8 mouse cellular contexts compared by ENCODE assay signal in genomic region chr13:51418942-51419451, GRCm38 (mm10). TPM values are rescaled to one million over a fixed set of nuclear protein-coding genes. Genes with fewer than 3 reads are reported as not detected.
DNase-seq lines count a peak whose midpoint lies in the region; ATAC-seq and TF ChIP-seq lines count a peak whose summit lies in the region.

No protein-coding gene starts in this region.

- H3K9me3 ChIP-seq in hindbrain, embryonic 14.5 days (ENCODE audit: control insufficient read depth, low read length) = no peaks in the 10 kb centered on the region
- no peaks in the 10 kb centered on the region for H3K9me3 ChIP-seq in neural tube, embryonic 12.5 days

- no peaks in the 10 kb centered on the region for H3K36me3 ChIP-seq in liver, adult 2 months (ENCODE audit: control insufficient read depth, insufficient read depth, low read length)
- no peaks in the 10 kb centered on the region for H3K36me3 ChIP-seq in hindbrain, embryonic 14.5 days (replicated peaks; ENCODE audit: control insufficient read depth, insufficient read depth)
- H3K36me3 ChIP-seq in neural tube, embryonic 12.5 days = 0 out of 2 replicates have a peak, but pooled peaks cover 5% of the 10 kb centered on the region
- no peaks in the 10 kb centered on the region for H3K36me3 ChIP-seq in thymus, adult 2 months (ENCODE audit: control insufficient read depth, insufficient read depth, low read length)

- TF ChIP-seq POLR2A in cerebellum, adult 2 months (IDR thresholded peaks at IDR 0.05; ENCODE audit: borderline replicate concordance, insufficient read depth, low read length) = no peak
- no peak for TF ChIP-seq POLR2A in liver, adult 2 months (IDR thresholded peaks at IDR 0.05; ENCODE audit: extremely low read depth, insufficient read depth, low read length)
- no peak for TF ChIP-seq POLR2A in thymus, adult 2 months (IDR thresholded peaks at IDR 0.05; ENCODE audit: control insufficient read depth, extremely low read depth, insufficient read depth, low read length, poor library complexity)

- no peaks in the 10 kb centered on the region for H3K4me1 ChIP-seq in cerebellum, adult 2 months (ENCODE audit: control insufficient read depth, insufficient read depth, low read length)
- H3K4me1 ChIP-seq in liver, adult 2 months (ENCODE audit: control insufficient read depth, insufficient read depth, low read length) = peaks cover 5% of the 10 kb centered on the region; the same call in 1 of the 2 replicates
- peaks cover 16% of the 10 kb centered on the region for H3K4me1 ChIP-seq in hindbrain, embryonic 14.5 days (replicated peaks; ENCODE audit: control insufficient read depth, insufficient read depth, low read length)
- peaks cover 19% of the 10 kb centered on the region for H3K4me1 ChIP-seq in neural tube, embryonic 12.5 days
- H3K4me1 ChIP-seq in thymus, adult 2 months (replicated peaks; ENCODE audit: control insufficient read depth, insufficient read depth, low read length) = no peaks in the 10 kb centered on the region

- ATAC-seq in hindbrain, embryonic 14.5 days (ENCODE audit: low FRiP score) = peak; percentile 47
- peak; percentile 28 for ATAC-seq in neural tube, embryonic 12.5 days (ENCODE audit: low FRiP score, low read depth)

- no peak overlapping the region for H3K9ac ChIP-seq in liver, adult 2 months (ENCODE audit: low read depth, low read length)
- H3K9ac ChIP-seq in hindbrain, embryonic 14.5 days = peak overlapping the region; percentile 40; the same call in 1 of the 2 replicates
- no peak overlapping the region for H3K9ac ChIP-seq in neural tube, embryonic 12.5 days

- peak overlapping the region; percentile 45 for H3K4me2 ChIP-seq in hindbrain, embryonic 14.5 days (replicated peaks)
- peak overlapping the region; percentile 53 for H3K4me2 ChIP-seq in neural tube, embryonic 12.5 days (replicated peaks)

- DNase-seq in cerebellum, adult 2 months = no peak
- no peak for DNase-seq in cerebellum, postnatal 4 days (ENCODE audit: low spot score in 2 of 2)
- no peak for DNase-seq in liver, adult 2 months (ENCODE audit: extremely low read depth, low read depth, low spot score)
- DNase-seq in liver = no peak
- no peak for DNase-seq in hindbrain, embryonic 14.5 days (ENCODE audit: low spot score)
- no peak for DNase-seq in adrenal gland, adult (ENCODE audit: inconsistent age in 2 of 2, low spot score in 1 of 2)
- DNase-seq in thymus, adult 2 months = no peak

- H3K27ac ChIP-seq in cerebellum, adult 2 months (ENCODE audit: insufficient read depth, low read length) = no peak overlapping the region
- H3K27ac ChIP-seq in liver, adult 2 months (replicated peaks; ENCODE audit: insufficient read depth, low read depth, low read length) = no peak overlapping the region
- H3K27ac ChIP-seq in hindbrain, embryonic 14.5 days = no peak overlapping the region
- no peak overlapping the region for H3K27ac ChIP-seq in neural tube, embryonic 12.5 days
- no peak overlapping the region for H3K27ac ChIP-seq in thymus, adult 2 months (ENCODE audit: control insufficient read depth, insufficient read depth, low read length)

- H3K79me2 ChIP-seq in liver, adult 2 months (ENCODE audit: control insufficient read depth, insufficient read depth, low read length) = no peaks in the 10 kb centered on the region

- 51% methylated on average over 19 of the region's 19 CpGs for WGBS in cerebellum, adult 2 months
- WGBS in liver, adult 2 months = 56% methylated on average over 19 of the region's 19 CpGs
- WGBS in hindbrain, embryonic 14.5 days = 75% methylated on average over 19 of the region's 19 CpGs
- 78% methylated on average over 19 of the region's 19 CpGs for WGBS in neural tube, embryonic 12.5 days
- 89% methylated on average over 19 of the region's 19 CpGs for WGBS in thymus, adult 2 months

- no peak for TF ChIP-seq CTCF in cerebellum, adult 2 months (IDR thresholded peaks at IDR 0.05; ENCODE audit: borderline replicate concordance, insufficient read depth, low read depth, low read length)
- no peak for TF ChIP-seq CTCF in liver, adult 2 months (IDR thresholded peaks at IDR 0.05; ENCODE audit: low read depth, low read length)
- no peak for TF ChIP-seq CTCF in thymus, adult 2 months (IDR thresholded peaks at IDR 0.05; ENCODE audit: borderline replicate concordance, control insufficient read depth, extremely low read depth, insufficient read depth, low read length, poor library complexity)

- H3K27me3 ChIP-seq in cerebellum, adult 2 months (ENCODE audit: control insufficient read depth, insufficient read depth, low read length) = no peaks in the 10 kb centered on the region
- no peaks in the 10 kb centered on the region for H3K27me3 ChIP-seq in liver, adult 2 months (ENCODE audit: control insufficient read depth, insufficient read depth, low read length)
- no peaks in the 10 kb centered on the region for H3K27me3 ChIP-seq in hindbrain, embryonic 14.5 days (ENCODE audit: control insufficient read depth, insufficient read depth, low read length)
- H3K27me3 ChIP-seq in neural tube, embryonic 12.5 days (replicated peaks) = no peaks in the 10 kb centered on the region; the same call in 1 of the 2 replicates
- no peaks in the 10 kb centered on the region for H3K27me3 ChIP-seq in thymus, adult 2 months (ENCODE audit: control insufficient read depth, insufficient read depth, low read length)

- H3K4me3 ChIP-seq in cerebellum, adult 2 months (replicated peaks; ENCODE audit: insufficient read depth, low read depth, low read length) = peak overlapping the region; percentile 51
- peak overlapping the region; percentile 30; the same call in 1 of the 2 replicates for H3K4me3 ChIP-seq in liver, adult 2 months (ENCODE audit: insufficient read depth, low read depth, low read length)
- H3K4me3 ChIP-seq in hindbrain, embryonic 14.5 days (replicated peaks; ENCODE audit: low read length) = peak overlapping the region; percentile 18; the same call in 1 of the 2 replicates
- H3K4me3 ChIP-seq in neural tube, embryonic 12.5 days = no peak overlapping the region
- H3K4me3 ChIP-seq in thymus, adult 2 months (ENCODE audit: control insufficient read depth, insufficient read depth, low read length) = no peak overlapping the region

RNA-seq across cellular contexts. Expression of gene S1pr3, which starts 10.6 kb away (rescaled TPM):
- polyA plus RNA-seq in cerebellum, adult 2 months (2012; rRNA removed) = 2.9 and 3.5 TPM in 2 replicates
- total RNA-seq in liver, adult 2 months (2014; rRNA removed) = 0.83 and 1.1 TPM in 2 replicates
- polyA plus RNA-seq in liver, adult 2 months (2012; rRNA removed) = 1.6 and 1.7 TPM in 2 replicates
- polyA plus RNA-seq in hindbrain, embryonic 14.5 days (2014; fragmentation: Nextera tagmentation; extraction: Ambion mirVana) = 14.4 and 14.6 TPM in 2 replicates
- 26.1 and 30.2 TPM in 2 replicates for polyA plus RNA-seq in neural tube, embryonic 12.5 days (2016; fragmentation: Nextera tagmentation; extraction: Ambion mirVana)
- 16.7 and 18.1 TPM in 2 replicates for polyA plus RNA-seq in thymus, adult 2 months (2012; rRNA removed)

Comparison
In these comparisons a context has a peak if more than half of its experiments do, and no peak if none do; other contexts are left out.
1. H3K4me3 ChIP-seq: peak in cerebellum, adult 2 months (single experiment), liver, adult 2 months (single experiment) and hindbrain, embryonic 14.5 days (single experiment); none in neural tube, embryonic 12.5 days (single experiment) and thymus, adult 2 months (single experiment).